In genomic region chr12:16060461-16060860, GRCm38 (mm10) we compare ENCODE assay signal across 21 mouse cellular contexts.
DNase-seq lines count a peak whose midpoint lies in the region; ATAC-seq and TF ChIP-seq lines count a peak whose summit lies in the region.
"Had no signal": no experiment of that assay in that cellular context is flagged by ENCODE, and none has a peak within 500 bp of the region (broad histone marks: within the 10 kb centered on the region; RNA-seq: fewer than 3 reads in every experiment).

No protein-coding gene starts in this region.

- no peaks in the 10 kb centered on the region for H3K9me3 ChIP-seq in lung, postnatal 0 days (ENCODE audit: low read length)
- H3K9me3 ChIP-seq: embryonic facial prominence, embryonic 12.5 days; forebrain, embryonic 12.5 days; hindbrain, embryonic 15.5 days; intestine, embryonic 15.5 days; midbrain, embryonic 12.5 days had no signal

- no peak overlapping the region for H3K9ac ChIP-seq in lung, postnatal 0 days (replicated peaks; ENCODE audit: low read depth)
- H3K9ac ChIP-seq: embryonic facial prominence, embryonic 12.5 days; forebrain, embryonic 12.5 days; hindbrain, embryonic 15.5 days; intestine, embryonic 15.5 days; midbrain, embryonic 12.5 days had no signal

- WGBS in lung, postnatal 0 days = 44% methylated on average over 5 of the region's 5 CpGs

- peak; percentile 14; the same call in 1 of the 2 replicates for ATAC-seq in lung, postnatal 0 days
- ATAC-seq in Patski = no peak
- ATAC-seq: activated CD4-positive, CD25-positive, alpha-beta regulatory T cell, adult 4 months; intestine, embryonic 15.5 days had no signal

- peak; percentile 11 for DNase-seq in kidney, adult 9 months
- no peak for DNase-seq in kidney, postnatal 4 days
- DNase-seq in lung, postnatal 0 days (ENCODE audit: low spot score) = peak; percentile 75
- no peak for DNase-seq in lung, postnatal 14 days
- DNase-seq in MN1 (ENCODE audit: low spot score) (peak; percentile 78), Patski (ENCODE audit: low read depth, low spot score) (peak; percentile 68)
- DNase-seq in heart, postnatal 25 days (ENCODE audit: low spot score) = no peak
- DNase-seq in cerebellum, adult 9-10 months = no peak
- DNase-seq: cerebellum, postnatal 14 days; heart, postnatal 36 days; kidney, adult 8-10 months; right cerebral cortex, postnatal 25 days; thymus, postnatal 14 days had no signal

- H3K36me3 ChIP-seq in lung, postnatal 0 days (ENCODE audit: insufficient read depth, low read length) = no peaks in the 10 kb centered on the region
- H3K36me3 ChIP-seq: embryonic facial prominence, embryonic 12.5 days; forebrain, embryonic 12.5 days; hindbrain, embryonic 15.5 days; intestine, embryonic 15.5 days; midbrain, embryonic 12.5 days had no signal

- no peaks in the 10 kb centered on the region for H3K27me3 ChIP-seq in lung, postnatal 0 days (replicated peaks; ENCODE audit: insufficient read depth, low read length)
- H3K27me3 ChIP-seq in Patski = no peaks in the 10 kb centered on the region
- H3K27me3 ChIP-seq: embryonic facial prominence, embryonic 12.5 days; forebrain, embryonic 12.5 days; hindbrain, embryonic 15.5 days; intestine, embryonic 15.5 days; midbrain, embryonic 12.5 days had no signal

- CTCF ChIA-PET in Patski (lab: Charles Lee) = no interaction called here

- TF ChIP-seq EP300 in lung, postnatal 0 days (IDR thresholded peaks at IDR 0.05) = no peak

- H3K4me3 ChIP-seq in lung, postnatal 0 days (ENCODE audit: low read depth, low read length) = no peak overlapping the region
- H3K4me3 ChIP-seq: embryonic facial prominence, embryonic 12.5 days; erythroblast, embryonic 14.5 days; forebrain, embryonic 12.5 days; hindbrain, embryonic 15.5 days; intestine, embryonic 15.5 days; left cerebral cortex, adult 2 months; midbrain, embryonic 12.5 days had no signal

- POLR2A ChIA-PET in Patski (lab: Charles Lee) = no interaction called here

- in situ Hi-C loops in Patski (cut with MboI; ENCODE audit: low pct_unique_long_range_greater_than_20kb) = loop anchor here (10.0 kb wide), 2 partner anchors 146 to 246 kb away; partner anchors contain the start of gene Trib2

- H3K4me1 ChIP-seq in lung, postnatal 0 days (ENCODE audit: insufficient read depth, low read depth, low read length) = no peaks in the 10 kb centered on the region
- H3K4me1 ChIP-seq: embryonic facial prominence, embryonic 12.5 days; forebrain, embryonic 12.5 days; hindbrain, embryonic 15.5 days; intestine, embryonic 15.5 days; midbrain, embryonic 12.5 days had no signal

- H3K4me2 ChIP-seq in lung, postnatal 0 days (replicated peaks; ENCODE audit: low read depth, low read length) = no peak overlapping the region
- H3K4me2 ChIP-seq: embryonic facial prominence, embryonic 12.5 days; forebrain, embryonic 12.5 days; hindbrain, embryonic 15.5 days; intestine, embryonic 15.5 days; midbrain, embryonic 12.5 days had no signal

- H3K27ac ChIP-seq in lung, postnatal 0 days (ENCODE audit: low read length) = no peak overlapping the region
- H3K27ac ChIP-seq: embryonic facial prominence, embryonic 12.5 days; forebrain, embryonic 12.5 days; hindbrain, embryonic 15.5 days; intestine, embryonic 15.5 days; left cerebral cortex, adult 2 months; midbrain, embryonic 12.5 days had no signal

- intact Hi-C loops in heart, postnatal 25 days (cut with DNase I) = no loop called here

- TF ChIP-seq CTCF in lung, postnatal 0 days (IDR thresholded peaks at IDR 0.05) = no peak
- no peak for TF ChIP-seq CTCF in Patski (IDR thresholded peaks at IDR 0.05)

Comparison
In these comparisons a context has a peak if more than half of its experiments do, and no peak if none do; other contexts are left out.
1. DNase-seq: peak in kidney, adult 9 months (single experiment), lung, postnatal 0 days (single experiment), MN1 (single experiment) and Patski (single experiment); none in kidney, postnatal 4 days (0 of 2), lung, postnatal 14 days (single experiment), heart, postnatal 25 days (single experiment) and cerebellum, adult 9-10 months (single experiment).